Mouse (Mus musculus): ENCODE data around the gene Gpsm1.

Gpsm1 gene

DNA sequence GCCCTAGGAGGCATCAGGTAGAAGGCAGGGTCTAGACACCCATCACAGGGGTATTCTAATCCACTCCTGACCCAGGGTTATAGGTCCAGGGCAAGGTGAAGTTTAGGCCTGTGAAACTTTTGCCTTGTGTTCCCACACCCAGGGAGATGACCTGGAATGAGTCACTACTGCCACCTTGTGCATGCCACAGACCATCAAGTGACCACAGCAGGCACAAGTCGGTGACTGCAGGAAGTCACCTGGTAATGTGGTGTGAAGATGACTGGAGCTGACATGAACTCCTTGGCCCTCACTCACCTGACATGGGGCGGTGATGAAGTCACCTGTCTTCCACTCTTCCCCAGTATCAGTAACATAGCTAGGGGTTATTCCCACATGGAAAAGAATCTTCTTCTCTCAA is 2.5 kb upstream of the Gpsm1 start:
- DNase-seq (ENCODE audit: low spot score in 2 of 2) = no peak

DNA sequence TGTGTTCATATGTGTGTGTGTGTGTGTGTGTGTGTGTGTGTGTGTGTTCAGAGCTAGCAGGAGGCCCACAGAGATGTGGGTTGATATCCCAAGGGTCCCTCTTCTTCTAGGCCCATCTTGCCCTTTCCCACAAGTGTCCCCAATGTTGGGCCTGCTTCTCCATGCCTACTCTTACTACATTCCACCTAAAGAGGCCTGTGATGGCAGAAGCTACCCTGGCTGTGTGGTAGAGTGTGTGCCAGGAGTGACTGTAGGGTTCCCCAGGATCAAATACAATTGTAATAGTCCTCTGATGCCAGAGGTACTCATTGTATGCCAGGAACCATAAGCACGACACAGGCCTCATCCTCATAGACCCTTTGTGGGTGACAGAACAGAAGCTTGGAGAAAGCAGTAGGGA is 1.9 kb upstream of the Gpsm1 start:
- DNase-seq (ENCODE audit: low spot score in 2 of 2) = no peak

DNA sequence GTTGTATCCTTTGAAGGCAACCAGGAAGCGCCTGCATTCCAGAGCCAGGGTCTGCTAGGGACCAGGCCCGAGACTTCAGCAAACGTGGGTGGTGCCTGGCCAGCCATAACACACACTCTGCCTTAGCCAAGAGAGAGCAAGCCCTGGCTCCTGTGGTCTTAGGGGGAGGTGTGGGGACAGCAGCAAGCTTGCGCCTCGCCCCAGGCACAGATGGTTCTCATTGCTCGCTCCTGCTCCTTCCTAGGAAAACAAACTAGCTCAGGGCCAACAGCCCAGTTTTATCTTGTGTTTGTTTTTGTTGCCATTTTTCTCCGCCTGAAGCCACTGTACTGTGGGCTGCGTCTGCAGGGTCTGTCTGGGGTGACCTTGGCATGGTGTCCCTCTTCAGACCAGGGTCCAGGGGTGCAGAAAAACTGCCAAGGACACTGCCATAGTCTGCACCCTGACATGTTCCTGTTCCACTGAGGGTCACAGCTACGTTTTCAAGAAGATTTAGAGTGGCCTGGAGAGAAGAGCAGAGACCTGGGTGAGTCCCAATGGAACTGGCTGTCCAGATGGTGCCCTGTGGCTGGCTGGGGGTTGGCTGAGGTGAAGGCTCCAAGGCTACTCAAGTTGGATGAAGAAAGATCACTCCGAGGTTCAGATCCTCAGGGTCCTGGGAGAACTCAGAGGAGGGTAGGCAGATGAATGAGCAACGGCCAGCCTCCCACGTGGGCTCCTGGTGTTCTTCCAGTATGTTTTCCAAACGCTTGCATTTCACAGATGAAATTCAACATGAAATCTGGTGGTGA is 839 bp upstream of the Gpsm1 start:
- peak in 1 of 2 experiments; percentile 69 for DNase-seq (ENCODE audit: low spot score in 2 of 2)

DNA sequence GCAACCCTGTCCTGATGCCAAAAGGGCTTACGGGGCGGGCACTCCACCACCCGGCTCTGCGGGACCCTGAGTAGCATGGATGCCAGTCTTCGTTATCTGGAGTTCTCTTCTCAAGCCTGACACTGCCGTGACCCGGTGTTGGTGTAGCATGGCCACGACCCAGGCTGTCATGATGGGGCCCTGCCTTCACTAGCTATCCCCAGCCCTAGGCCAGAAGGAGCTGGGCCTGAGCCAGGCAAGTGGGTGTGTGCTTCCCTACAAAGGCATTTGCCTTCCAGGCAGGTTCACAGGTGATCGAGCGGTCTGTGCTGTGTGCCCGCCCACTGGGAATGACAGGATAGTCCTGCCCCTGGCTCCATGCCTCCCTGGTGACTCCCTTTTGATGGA is 603 bp downstream of the Gpsm1 start:
- DNase-seq (ENCODE audit: low spot score in 2 of 2) = no peak

DNA sequence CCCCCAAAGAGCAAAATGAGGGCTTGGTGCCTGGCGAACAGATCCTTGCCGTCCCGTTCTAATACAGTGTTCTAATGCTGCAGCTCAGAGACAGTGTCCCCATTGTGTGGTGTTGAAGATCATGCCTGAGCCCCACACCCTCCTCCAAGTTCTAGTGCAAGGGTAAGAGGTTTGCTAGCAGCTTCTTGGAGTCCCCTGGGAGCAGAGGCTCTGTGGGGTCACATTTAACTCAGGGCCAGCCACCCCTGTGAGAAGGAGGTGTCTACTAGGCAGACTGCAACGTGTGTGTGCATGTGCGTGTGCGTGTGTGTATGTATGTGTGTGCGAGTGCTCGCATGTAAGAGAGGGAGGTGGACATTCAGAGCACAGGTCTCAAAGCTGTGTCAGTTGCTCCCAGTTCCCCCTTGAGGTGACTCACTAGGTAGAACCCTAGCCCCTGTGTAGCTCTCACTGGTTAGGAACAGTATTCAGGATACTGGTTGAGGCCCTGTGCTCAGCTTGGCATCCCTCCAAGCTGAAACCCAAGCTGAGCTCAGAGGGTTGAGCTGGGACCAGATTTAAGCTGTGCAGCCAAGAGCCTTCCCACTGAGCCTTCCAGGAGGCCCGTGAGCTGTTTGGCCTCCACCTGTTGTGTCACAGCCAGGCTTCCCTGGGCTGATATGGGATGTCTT is 1.4 kb downstream of the Gpsm1 start:
- DNase-seq (ENCODE audit: low spot score in 2 of 2) = no peak

DNA sequence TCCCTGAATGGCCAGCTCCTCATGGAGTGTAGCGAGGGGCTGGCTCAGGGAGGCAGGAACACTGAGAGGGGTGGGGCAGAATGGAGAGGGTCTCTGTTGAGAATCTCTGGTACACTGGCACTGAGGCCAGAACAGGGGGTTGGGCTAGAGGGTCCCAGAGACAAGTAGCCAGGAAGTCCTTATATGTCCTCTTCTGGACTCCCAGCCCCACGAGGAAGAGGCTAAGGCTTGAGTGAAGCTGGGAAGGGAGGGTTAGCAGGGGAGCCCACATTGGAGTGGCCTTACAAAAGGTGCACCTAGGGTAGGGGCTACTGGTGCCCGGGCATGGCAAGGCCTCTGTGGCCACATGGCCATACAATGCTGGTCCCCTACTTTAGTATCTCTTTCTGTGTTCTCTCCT is 2.1 kb downstream of the Gpsm1 start:
- no peak for DNase-seq (ENCODE audit: low spot score in 2 of 2)

DNA sequence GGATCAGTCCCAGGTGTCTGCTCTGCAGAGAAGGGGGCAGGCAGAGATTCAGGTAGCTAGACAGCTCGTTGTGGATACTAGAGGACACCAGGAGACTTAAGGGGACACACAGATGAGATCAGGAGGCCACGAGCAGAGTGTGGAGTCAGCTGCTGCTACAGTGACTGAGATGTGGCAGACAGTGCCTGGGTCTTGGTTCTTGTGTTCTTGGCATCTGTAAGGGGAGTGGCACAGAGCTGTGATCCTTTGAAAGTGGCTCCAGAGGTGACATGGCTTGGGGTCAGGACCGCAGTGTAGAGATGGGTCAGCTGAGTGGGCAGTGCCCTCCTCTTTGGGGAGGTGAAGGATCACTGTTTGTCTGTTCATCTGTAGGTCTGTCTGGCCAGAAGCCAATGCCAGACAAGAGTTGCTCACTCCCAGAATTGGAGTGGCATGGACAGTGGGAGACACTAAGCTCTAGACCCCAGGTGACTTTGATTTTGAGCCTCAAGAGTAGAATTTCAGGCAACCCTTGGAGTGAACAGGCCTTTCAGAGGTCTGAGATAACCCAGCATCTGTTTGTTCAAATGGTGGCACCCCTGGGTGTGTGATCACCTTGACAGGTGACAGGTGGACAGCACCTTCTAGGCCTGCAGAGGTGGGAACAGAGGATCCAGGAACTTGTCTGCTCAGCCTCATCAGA is 2.8 kb downstream of the Gpsm1 start:
- no peak for DNase-seq (ENCODE audit: low spot score in 2 of 2)

DNA sequence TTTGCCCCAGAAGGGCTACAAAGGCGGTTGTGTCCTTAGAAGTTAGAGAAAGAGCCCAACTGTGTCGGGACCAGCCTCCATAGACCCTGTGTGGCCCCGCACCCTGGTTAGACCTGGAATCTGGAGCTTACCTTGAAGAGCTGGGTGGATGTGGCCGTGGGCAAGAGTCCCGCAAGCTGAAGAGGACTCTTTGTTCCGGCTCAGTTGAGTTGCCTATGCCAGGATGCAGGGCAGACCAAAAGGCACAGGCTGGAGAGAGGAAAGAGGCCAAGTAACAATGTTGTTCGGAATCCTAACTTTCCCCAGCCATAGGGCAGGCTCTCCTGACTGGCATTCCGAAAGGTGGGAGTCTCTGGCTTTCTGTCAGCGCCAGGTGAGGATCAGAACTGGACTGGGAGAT is 3.8 kb downstream of the Gpsm1 start:
- no peak for DNase-seq (ENCODE audit: low spot score in 2 of 2)

DNA sequence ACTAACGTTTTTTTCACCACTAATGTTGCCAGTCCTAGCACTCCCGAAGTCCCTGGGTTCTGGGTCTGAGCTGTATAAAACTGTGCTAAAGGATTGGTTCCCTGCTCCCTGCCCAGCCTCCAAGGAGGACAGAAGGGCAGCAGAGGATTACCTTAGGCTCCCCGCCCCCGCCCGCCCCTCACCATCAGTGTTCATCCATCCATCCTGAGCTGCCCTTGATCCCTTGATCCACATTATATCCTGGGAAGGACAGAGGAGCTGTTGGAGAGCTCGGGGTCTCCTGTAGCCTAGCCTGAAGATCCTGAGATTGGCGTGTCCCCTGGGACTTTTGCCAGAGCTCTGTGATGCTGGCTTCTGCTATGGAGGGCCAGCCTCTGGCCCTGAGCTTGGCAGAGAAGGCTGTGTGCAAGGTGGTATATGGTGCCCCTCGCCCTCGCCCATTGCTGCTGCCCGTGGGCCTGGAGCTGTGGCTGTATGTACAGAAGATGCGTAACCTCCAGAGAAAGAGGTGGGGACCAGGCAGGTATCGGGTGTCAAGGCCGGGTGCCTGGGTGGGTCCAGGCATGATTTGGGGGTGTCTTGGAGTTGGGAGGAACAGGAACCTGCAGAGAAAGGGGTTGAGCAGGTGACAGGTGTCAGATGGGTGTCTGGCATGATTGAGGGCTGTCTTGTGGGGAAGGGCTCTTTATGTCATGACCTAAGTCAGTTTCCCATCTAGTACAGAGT is 4.4 kb downstream of the Gpsm1 start:
- no peak for DNase-seq (ENCODE audit: low spot score in 2 of 2)

DNA sequence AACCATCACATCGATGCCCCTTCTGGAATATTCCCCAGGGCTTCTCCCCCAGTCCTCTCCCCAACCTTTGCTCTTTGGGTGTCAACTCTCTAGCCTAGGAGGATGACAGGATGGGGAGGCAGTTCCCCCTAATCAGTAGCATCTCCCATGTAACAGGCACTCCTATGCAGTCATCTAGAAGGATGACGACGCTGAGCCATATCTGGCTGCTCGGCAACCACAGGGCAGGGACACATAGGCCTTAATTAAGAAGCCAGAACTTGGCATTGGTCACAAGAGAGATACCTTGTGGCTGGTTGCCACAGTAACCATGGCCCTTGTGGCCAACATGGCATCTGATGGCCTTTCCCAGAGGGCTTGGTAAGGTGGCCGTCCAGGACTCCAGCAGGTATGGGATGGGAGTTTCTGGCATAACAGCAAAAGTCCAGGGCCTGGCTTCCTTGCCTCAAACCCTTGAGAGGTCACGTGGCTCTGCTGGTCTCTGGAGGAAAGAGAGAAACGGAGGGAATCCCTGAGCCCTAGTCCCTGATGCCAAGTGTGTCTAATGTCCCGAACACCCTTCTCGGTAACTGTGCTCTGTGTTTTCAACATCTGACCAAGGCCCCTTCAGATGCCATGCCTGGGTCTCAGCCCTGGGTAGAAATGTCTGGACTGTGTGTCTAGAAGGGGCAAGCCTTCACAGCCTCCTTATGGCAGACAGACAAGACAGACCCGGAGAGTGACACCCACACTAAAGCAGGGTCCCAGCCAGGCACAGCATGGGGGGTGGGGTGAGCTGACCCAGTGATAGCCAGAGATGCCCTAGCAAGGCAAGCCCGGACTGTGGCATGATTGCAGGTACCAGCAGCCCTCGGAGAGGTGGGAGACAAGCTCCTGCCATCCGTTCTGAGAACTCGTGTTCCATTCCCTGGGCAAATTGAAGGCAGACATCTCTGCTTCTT is 5.2 kb downstream of the Gpsm1 start:
- no peak for DNase-seq (ENCODE audit: low spot score in 2 of 2)

DNA sequence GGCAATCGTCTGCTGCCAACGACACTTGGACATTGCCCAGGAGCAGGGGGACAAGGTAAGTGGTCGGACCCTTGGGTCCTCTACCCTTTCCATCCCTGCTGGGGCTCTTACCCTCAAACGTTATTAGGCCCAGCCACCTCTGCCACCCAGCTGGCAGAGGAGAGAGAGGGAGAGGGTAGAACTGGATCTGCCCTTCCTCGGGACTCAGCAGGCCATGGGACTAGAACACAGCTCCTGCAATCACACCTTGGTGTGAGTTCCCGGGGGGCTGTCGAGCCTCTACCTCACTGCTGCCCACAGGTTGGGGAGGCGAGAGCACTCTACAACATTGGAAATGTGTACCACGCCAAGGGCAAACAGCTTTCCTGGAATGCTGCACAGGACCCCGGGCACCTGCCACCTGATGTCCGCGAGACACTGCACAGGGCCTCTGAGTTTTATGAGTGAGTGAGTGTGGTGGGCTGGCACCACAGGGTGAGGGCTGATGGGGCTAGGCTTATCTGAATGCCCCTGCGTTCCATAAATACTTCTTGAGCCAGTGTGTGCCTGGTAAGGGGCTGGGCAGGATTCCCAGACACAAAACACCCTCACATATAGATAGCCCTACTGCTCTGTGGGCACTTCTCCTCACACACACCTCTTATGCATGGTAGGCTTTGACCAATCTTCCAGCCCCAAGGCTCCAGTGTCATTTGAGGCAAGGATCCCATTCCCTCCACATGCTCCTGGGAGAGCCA is 8.4 kb downstream of the Gpsm1 start:
- DNase-seq (ENCODE audit: low spot score in 2 of 2) = no peak

DNA sequence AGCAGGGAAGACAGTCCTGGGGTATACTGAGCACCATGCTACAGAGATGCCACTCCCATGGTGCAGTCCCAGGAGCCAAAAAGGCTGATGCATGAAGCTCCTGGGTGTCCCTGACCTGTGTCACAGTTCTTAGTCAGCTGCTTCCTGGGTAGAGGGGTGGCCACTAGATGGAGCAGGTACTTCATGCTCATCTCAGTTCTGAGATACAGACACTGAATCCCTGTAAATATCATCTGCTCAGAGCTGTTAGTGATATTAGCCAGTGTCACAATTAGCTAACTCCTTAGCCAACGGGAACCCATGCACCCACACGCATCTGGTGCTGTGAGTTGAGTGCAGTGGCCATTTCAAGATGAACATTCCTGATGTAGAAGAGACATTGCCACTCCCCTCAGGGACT is 9.6 kb downstream of the Gpsm1 start:
- DNase-seq (ENCODE audit: low spot score in 2 of 2) = no peak

DNA sequence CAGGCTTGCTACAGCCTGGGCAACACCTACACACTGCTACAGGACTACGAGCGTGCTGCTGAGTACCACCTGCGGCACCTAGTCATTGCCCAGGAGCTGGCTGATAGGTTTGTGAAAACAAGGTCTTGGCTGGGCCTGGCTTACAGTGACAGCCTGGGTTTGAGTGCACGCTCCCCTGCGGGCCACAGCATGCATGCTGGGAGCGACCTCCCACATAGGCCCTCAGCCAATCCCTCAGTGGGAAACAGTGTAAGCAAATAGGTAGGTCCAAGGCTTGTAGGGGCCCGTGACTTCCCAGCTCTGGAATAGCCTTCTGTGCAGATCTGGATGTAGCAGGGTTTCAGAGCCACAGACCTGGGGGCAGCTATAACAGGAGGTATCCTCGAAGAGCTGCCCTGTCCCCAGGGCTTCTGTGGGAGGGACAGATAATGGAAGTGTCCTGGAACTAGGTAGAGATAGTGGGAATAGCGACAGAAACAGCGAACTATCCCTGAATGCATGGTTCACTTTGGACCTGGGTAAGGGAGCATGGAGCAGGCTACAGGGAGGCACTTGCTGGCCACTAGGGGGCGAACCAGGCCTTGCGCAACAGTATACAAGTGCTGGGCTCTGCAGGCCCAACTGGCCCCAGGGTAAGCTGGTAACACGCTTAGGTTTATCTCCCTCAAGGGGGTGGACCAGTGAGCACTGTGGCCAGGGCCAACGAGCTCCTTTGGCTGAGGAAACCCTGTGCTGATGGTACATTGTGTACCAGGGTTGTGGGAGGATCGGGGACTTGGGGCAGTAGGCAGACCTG is 10.3 kb downstream of the Gpsm1 start:
- DNase-seq (ENCODE audit: low spot score in 2 of 2) = no peak

DNA sequence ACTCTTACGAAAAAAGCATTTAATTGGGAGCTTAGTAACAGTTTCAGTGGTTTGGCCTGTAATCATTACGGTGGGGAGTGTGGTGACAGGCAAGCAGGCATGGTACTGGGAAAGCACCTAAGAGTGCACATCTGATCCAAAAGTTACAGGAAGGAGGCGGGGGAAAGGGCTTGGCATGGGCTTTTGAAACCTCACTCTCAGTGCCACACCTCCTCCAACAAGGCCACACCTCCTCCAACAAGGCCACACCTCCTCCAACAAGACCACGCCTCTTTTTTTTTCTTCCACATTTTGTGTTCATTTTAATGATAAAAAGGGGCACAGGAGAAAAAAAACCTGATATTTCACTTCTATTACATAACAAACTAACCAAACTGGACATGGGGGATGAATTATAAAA is 12.5 kb downstream of the Gpsm1 start:
- DNase-seq (ENCODE audit: low spot score in 2 of 2) = no peak

DNA sequence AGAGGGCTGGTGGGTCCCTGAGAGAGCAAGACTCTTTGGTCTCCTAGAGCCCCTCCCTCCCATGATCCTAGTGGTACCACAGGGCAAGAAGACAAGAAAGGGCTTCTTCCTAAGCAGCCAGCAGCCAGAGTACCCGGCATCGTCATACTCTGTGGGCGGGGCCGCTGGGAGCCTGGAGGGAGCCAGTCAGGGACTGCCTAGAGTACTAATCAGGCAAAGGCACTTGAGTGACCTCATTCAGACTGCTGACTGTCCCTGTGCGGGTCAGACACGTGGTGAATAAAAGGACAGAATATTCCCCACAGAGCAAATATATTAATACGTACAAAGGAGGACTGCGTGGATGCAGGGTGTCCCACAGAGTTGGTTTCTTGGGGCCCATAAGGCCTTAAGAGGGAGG is 14.1 kb downstream of the Gpsm1 start:
- DNase-seq (ENCODE audit: low spot score in 2 of 2) = no peak

DNA sequence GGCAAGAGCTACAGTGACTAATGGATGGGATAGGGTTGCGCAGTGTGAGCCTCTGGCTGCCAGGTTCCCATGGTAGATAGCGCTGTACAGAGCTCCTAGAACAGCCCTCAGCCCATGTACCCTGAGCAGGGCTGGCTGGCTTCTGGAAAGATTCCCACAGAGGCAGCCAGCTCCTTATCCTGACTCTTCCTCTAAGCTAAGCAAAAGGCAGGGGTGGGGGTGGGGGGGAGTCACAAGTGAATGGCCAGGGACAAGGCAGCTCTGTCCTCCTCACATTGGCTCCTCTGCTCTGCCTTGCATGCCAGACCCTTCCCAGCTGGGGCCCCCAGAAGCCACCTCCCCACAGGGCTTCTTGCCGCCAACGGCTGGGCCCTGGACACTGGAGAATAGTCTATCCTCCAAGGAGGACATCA is 14.7 kb downstream of the Gpsm1 start:
- DNase-seq (ENCODE audit: low spot score in 2 of 2) = no peak

DNA sequence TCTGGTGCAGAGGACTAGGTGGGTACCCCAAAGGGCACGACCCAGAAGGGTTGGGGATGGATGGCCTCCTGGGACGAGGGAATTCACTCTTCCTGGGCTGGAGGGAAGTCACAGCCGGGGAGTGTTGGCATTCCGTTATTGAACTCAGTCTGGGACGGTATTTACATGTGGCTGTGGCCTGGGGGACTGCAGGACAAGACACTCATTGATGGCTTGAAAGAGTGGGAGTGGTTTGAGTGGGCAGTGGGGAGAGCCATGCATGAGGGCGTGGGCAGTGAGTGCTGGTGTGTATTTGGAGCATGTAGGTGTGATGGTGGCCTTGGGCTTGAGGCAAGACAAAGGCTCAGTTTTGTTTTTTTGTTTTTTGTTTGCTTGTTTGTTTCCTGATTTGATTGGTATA is 15.4 kb downstream of the Gpsm1 start:
- no peak for DNase-seq (ENCODE audit: low spot score in 2 of 2)

DNA sequence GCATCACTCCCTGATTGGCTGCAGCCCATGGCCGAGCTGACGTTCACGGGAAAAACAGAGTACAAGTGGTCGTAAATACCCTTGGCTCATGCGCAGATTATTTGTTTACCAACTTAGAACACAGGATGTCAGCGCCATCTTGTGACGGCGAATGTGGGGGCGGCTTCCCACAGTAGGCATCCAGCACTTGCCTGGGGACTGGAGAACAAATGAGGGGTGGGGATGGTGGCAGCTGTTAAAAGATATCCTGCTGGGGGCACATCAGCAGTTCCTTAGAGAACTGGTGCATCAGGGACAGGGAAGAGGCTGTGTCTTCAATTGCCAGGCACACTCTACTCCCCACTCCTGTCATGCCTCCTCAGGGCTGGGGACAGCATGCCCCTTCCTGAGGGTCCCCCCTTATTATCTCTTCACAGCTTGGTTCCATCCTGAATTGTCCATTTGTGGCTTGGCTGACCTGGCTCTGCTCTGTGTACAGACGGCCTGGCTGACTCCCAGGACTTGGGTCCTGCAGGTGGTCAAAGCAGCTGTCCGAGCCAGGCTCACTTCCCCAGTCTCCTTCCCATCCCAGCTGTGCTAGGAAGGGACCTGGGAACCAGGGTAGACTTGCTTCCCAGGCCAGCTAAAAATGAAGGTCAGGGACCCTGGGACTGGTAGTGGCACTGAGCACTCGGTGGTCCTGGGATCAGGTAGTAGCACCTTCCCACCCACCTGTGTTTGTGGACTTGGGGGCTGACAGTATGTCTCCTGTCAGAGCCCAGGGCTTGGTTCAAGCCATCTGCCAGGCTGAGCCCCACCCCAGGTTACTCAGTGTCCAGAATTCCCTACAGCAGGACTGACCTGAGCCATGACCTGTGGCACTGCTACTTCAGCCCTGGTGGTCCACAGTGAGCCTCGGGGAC is 23.2 kb downstream of the Gpsm1 start:
- DNase-seq (ENCODE audit: low spot score in 2 of 2) = no peak

DNA sequence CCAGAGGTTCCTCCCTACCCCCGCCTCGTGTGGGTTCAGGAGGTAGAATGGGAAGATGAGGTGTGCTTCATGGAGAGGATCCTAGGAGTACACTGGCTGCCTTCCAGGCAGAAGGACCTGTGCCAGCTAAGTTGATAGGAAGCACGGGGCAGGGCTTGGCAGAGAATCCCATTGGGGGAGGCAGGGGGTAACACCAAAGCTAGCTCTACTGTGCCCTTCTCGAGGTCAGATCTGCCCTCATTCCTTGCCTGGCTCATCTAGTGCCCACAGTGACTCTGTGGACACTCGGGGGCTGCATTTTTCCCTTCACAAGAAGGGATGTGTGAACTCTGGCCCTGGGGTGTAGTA is 23.9 kb downstream of the Gpsm1 start:
- no peak for DNase-seq (ENCODE audit: low spot score in 2 of 2)

Data from urinary bladder, adult 18-20 months (tissue).